Mouse (Mus musculus) G1E (cell line): ENCODE measurements around the gene Hddc2. TPM values are rescaled to one million over a fixed set of nuclear protein-coding genes. Genes with fewer than 3 reads are reported as not detected.

Source experiments
- ATAC-seq: 2 replicates; pipeline ENCODE4 v1.8.0; 2016; ENCODE audit warnings: mild to moderate bottlenecking; ENCODE audit not compliant: insufficient number of reproducible peaks, poor library complexity, low FRiP score, severe bottlenecking; ENCODE audit errors: extremely low read depth
- DNase-seq: peaks from one replicate; pipeline ENCODE4 v3.0.0; 2012; ENCODE audit warnings: low spot score
- H3K27me3 ChIP-seq: 2 replicates; pipeline ENCODE4 v1.6.1; 2012; ENCODE audit warnings: mild to moderate bottlenecking, low read length, inconsistent platforms; ENCODE audit not compliant: insufficient read depth
- H3K36me3 ChIP-seq: replicated peaks from 2 replicates; pipeline ENCODE3; 2012; ENCODE audit warnings: mild to moderate bottlenecking, inconsistent platforms
- H3K4me1 ChIP-seq: 2 replicates; pipeline ENCODE4 v1.6.1; 2012; ENCODE audit warnings: low read depth, low read length, inconsistent platforms, mixed read lengths; ENCODE audit not compliant: insufficient read depth
- H3K4me3 ChIP-seq: 2 replicates; pipeline ENCODE4 v1.5.1; 2012; ENCODE audit warnings: low read depth, mild to moderate bottlenecking, inconsistent platforms, low read length, moderate library complexity, mixed read lengths
- H3K9me3 ChIP-seq: replicated peaks from 2 replicates; pipeline ENCODE4 v1.6.1; 2012; ENCODE audit warnings: inconsistent platforms
- CTCF ChIP-seq: IDR thresholded peaks from 2 replicates; pipeline ENCODE4 v1.5.1; 2012; ENCODE audit warnings: low read depth, low read length, inconsistent platforms, mixed read lengths
- GATA1 ChIP-seq: IDR thresholded peaks from 2 replicates; pipeline ENCODE4 v1.6.1; 2012; ENCODE audit warnings: borderline replicate concordance, low read length, inconsistent platforms, mixed read lengths
- GATA2 ChIP-seq: IDR thresholded peaks from 2 replicates; pipeline ENCODE4 v1.6.1; 2012; ENCODE audit warnings: low read depth, low read length, inconsistent platforms, borderline replicate concordance
- POLR2AphosphoS5 ChIP-seq: IDR thresholded peaks from 2 replicates; pipeline ENCODE4 v1.6.1; 2012; ENCODE audit warnings: low read depth, low read length, inconsistent platforms; ENCODE audit not compliant: insufficient replicate concordance
- TAL1 ChIP-seq: conservative IDR thresholded peaks from 2 replicates; pipeline ENCODE4 v1.6.1; 2012; ENCODE audit warnings: low read depth, low read length, inconsistent platforms, mixed read lengths
- polyA plus RNA-seq: library from polyadenylated mRNA; stranded (reverse); fragments of >175 nt; gene quantifications from 2 replicates; pipeline ENCODE4 v1.2.3, GENCODE M21; 2012
- total RNA-seq, 2 experiments: library from RNA; stranded (forward) in 1 of 2; stranded (reverse) in 1 of 2; fragments of 200-1000 nt in 1 of 2; fragments of >200 nt in 1 of 2; fragmentation: Nextera tagmentation in 1 of 2; gene quantifications; 2 replicates each; pipeline ENCODE4 v1.2.3; 2014 to 2017

Hddc2 gene
- total and polyA plus RNA-seq, 3 experiments, result 3.4 to 75.8 (median 33.3) TPM

DNA sequence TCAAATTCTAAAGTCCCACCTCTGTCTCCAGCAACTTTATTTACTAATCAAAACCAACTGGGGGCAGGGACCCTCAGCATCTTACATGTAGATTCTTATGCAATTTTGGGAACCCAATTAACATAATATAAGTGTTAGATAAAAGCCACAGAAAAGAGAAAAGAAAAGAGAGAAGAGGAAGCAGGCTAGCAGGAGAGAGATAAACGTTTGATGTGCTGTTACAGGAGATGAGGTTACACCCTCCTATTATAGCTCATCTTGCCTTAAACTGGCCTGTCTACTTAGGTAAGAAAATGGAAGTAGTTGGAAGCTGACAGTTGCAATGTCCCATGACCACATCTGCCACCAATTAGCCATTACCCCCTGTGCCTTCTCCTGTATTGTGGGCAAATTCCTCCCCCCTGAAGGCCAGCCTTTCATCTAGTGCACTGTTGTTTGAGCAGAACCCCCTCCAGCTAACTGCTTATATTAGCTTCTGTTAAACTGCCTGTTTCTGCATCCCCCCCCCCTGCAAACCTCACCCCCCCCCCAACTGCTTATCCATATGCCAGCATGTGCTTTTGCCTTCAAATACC lies 6.1 kb upstream of the Hddc2 start:
- H3K9me3 ChIP-seq, result no peaks in the 10 kb centered on the region
- DNase-seq (no peak), ATAC-seq (no peak)

GRCm38 (mm10) chr10:31318491-31318890 lies 5.3 kb downstream of the Hddc2 start:
- Histone ChIP-seq H3K4me1 (peaks cover 11% of the 10 kb centered on the region), H3K27me3 (no peaks in the 10 kb centered on the region), H3K4me3 (no peak overlapping the region), H3K9me3 (no peaks in the 10 kb centered on the region), H3K36me3 (peaks cover 71% of the 10 kb centered on the region)
- ATAC-seq (no peak), DNase-seq (no peak)
- TF ChIP-seq TAL1, result no peak

More for the DNA sequence above, 6.1 kb upstream of the Hddc2 start:
- H3K36me3 ChIP-seq, result no peaks in the 10 kb centered on the region
- no peak for TF ChIP-seq CTCF
- TF ChIP-seq TAL1, result no peak
- no peak for TF ChIP-seq GATA2
- no peak for TF ChIP-seq GATA1
- TF ChIP-seq POLR2AphosphoS5, result no peak
- peaks cover 9% of the 10 kb centered on the region; the same call in 1 of the 2 replicates for H3K27me3 ChIP-seq
- no peak overlapping the region for H3K4me3 ChIP-seq
- peaks cover 3% of the 10 kb centered on the region for H3K4me1 ChIP-seq

DNA sequence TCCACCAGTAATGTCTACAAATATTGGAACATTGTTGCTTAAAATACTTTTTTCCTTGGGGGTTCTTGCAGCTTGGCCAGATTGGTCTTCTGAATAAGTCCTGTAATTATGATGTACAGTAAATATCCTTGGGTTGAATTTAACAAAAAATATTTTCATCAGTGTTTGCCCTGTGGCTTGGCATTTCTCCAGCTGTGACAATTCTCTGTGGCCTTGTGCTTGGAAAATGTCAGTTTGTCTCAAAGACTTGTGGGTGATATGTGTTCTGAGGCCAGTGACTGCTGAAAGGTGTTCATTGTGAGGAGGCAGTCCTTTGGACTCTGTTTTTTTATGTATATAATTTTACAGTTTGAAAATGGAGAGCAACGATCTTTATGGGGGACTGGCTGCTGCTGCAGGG lies 16.3 kb downstream of the Hddc2 start:
- TF ChIP-seq TAL1 (no peak), POLR2AphosphoS5 (no peak), GATA1 (no peak), GATA2 (no peak), CTCF (no peak)
- DNase-seq (no peak), ATAC-seq (no peak)
- Histone ChIP-seq H3K9me3 (no peaks in the 10 kb centered on the region), H3K4me1 (peaks cover 31% of the 10 kb centered on the region), H3K4me3 (no peak overlapping the region), H3K36me3 (peaks cover 38% of the 10 kb centered on the region), H3K27me3 (no peaks in the 10 kb centered on the region)

- no peak for DNase-seq
- no peaks in the 10 kb centered on the region for H3K27me3 ChIP-seq
- peaks cover 34% of the 10 kb centered on the region for H3K36me3 ChIP-seq
- no peaks in the 10 kb centered on the region for H3K9me3 ChIP-seq
- TF ChIP-seq CTCF (no peak), TAL1 (peak; percentile 91), GATA2 (no peak), GATA1 (no peak), POLR2AphosphoS5 (no peak)
- H3K4me3 ChIP-seq, result no peak overlapping the region
- peaks cover 31% of the 10 kb centered on the region for H3K4me1 ChIP-seq
- peak; percentile 92 for ATAC-seq
Measured at GRCm38 (mm10) chr10:31330286-31330962, 17.2 kb downstream of the Hddc2 start.

DNA sequence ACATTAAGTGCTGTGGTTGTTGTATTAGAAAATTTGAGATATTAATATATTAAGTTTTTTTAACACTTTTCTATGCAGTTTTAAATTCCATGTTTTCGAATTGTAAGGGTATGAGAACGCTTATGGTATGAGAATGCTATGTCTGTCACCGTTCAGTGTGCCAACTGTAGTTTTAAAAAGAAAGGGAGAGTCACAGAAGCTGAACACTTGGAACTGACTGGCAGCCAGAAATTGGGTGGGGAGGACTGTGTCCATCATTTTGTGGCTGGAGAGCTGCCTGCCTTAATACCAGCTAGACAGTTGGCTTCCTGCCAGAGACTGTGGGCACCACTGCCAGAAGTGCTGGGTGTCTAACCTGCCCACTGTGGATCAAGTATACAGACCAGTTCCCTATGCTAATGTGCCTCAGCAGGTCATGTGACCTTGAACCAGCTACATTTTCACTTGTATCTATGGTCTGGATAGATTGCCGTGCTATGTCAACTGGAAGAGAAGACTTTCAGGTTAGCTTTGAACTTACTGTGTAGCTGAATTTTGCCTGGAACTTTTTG lies 18.1 kb downstream of the Hddc2 start:
- H3K4me1 ChIP-seq, result peaks cover 31% of the 10 kb centered on the region
- H3K4me3 ChIP-seq, result no peak overlapping the region
- ATAC-seq (no peak), DNase-seq (no peak)
- no peak for TF ChIP-seq GATA2
- no peak for TF ChIP-seq TAL1
- no peak for TF ChIP-seq POLR2AphosphoS5
- no peak for TF ChIP-seq GATA1
- no peak for TF ChIP-seq CTCF
- no peaks in the 10 kb centered on the region for H3K9me3 ChIP-seq
- H3K27me3 ChIP-seq, result no peaks in the 10 kb centered on the region
- H3K36me3 ChIP-seq, result peaks cover 25% of the 10 kb centered on the region

GRCm38 (mm10) chr10:31336432-31336831 lies 23.2 kb downstream of the Hddc2 start:
- no peak for TF ChIP-seq CTCF
- no peak for TF ChIP-seq POLR2AphosphoS5
- no peak for TF ChIP-seq GATA1
- TF ChIP-seq GATA2, result no peak
- no peak for TF ChIP-seq TAL1
- H3K4me3 ChIP-seq, result no peak overlapping the region
- H3K27me3 ChIP-seq, result peaks cover 6% of the 10 kb centered on the region
- H3K4me1 ChIP-seq, result peaks cover 6% of the 10 kb centered on the region
- H3K9me3 ChIP-seq, result no peaks in the 10 kb centered on the region
- DNase-seq (no peak), ATAC-seq (no peak)
- H3K36me3 ChIP-seq, result no peaks in the 10 kb centered on the region
